18 mouse cellular contexts compared by ENCODE assay signal in the genomic region with DNA sequence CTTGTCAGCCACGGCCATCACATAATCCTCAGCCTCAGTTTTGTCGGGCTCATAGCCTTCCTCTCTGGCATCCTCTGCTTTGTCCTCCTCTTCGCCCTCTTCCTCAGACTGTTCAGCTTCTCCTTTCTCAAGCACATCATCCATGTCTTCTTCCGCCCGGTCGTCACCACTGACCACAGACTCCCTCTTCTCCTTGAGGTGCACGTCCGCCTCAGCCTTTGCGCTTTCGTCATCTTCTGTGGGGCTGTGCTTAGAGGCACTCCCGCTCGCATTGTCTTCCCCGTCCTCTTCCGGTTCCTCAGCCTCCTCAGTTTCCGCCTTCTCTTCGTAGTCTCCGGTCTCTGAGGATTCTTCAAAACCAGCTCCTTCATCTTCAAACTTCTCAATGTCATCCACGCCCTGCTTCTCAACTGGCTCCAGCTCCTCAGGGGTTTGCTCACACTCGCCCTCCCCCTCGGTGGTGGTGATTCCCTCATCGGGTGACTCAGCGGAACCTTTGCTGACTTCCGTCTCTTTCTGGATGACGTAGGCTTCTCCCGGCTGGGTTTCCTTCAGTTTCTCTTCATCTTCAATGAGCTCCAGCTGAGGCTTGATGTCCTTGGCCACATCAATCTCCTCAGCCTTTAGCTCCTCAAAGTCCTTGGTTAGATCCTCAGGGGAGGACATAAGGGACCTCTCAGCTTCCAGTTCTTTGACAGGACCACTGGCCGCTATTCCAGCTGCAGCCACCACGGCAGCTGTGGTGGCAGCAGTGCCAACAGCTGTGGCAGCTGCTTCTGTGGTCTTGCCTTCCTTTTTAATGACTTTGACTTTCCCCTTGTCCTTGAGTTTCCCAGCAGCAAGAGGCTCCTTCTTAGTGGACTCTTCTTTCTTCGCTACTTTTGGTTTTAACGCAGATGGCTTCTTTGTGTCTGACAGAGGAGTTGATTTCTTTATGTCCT.
DNase-seq lines count a peak whose midpoint lies in the region; ATAC-seq lines count a peak whose summit lies in the region.
"Had no signal": no experiment of that assay in that cellular context is flagged by ENCODE, and none has a peak within 500 bp of the region (broad histone marks: within the 10 kb centered on the region; RNA-seq: fewer than 3 reads in every experiment).

No protein-coding gene starts in this region.

- H3K9ac ChIP-seq in liver, embryonic 12.5 days: no peak overlapping the region
- H3K9ac ChIP-seq: embryonic facial prominence, embryonic 13.5 days; forebrain, postnatal 0 days; limb, embryonic 12.5 days; midbrain, embryonic 13.5 days had no signal

- H3K4me1 ChIP-seq in heart, embryonic 10.5 days: no peaks in the 10 kb centered on the region
- no peaks in the 10 kb centered on the region for H3K4me1 ChIP-seq in liver, embryonic 12.5 days
- H3K4me1 ChIP-seq: limb, embryonic 12.5 days; midbrain, embryonic 13.5 days had no signal

- no peak overlapping the region for H3K4me2 ChIP-seq in liver, embryonic 12.5 days
- H3K4me2 ChIP-seq: embryonic facial prominence, embryonic 13.5 days; limb, embryonic 12.5 days; midbrain, embryonic 13.5 days had no signal

- H3K9me3 ChIP-seq in heart, embryonic 10.5 days: no peaks in the 10 kb centered on the region
- no peaks in the 10 kb centered on the region for H3K9me3 ChIP-seq in liver, embryonic 12.5 days (replicated peaks)
- H3K9me3 ChIP-seq: embryonic facial prominence, embryonic 13.5 days; limb, embryonic 12.5 days; midbrain, embryonic 13.5 days had no signal

- 90% methylated on average over 29 of the region's 29 CpGs for WGBS in heart, embryonic 10.5 days
- WGBS in liver, embryonic 12.5 days (ENCODE audit: insufficient replicate concordance): 73% methylated on average over 29 of the region's 29 CpGs

- peak; percentile 20 for DNase-seq in lung, postnatal 10 days
- no peak for DNase-seq in lung, postnatal 25 days (ENCODE audit: low spot score)
- peak; percentile 20 for DNase-seq in 416B (ENCODE audit: low read depth)
- peak; percentile 85 for DNase-seq in R1 (ENCODE audit: low read depth, low spot score)
- DNase-seq in heart, embryonic 10.5 days (ENCODE audit: low spot score): no peak
- DNase-seq in left cerebral cortex, adult 11 months (ENCODE audit: low spot score): no peak
- DNase-seq: adrenal gland, adult 8-10 months; cerebellum, adult 2 months; forebrain, postnatal 0 days; heart, adult 18-20 months; thymus, adult 18-20 months had no signal

- no peak overlapping the region for H3K27ac ChIP-seq in heart, embryonic 10.5 days
- H3K27ac ChIP-seq in liver, embryonic 12.5 days: no peak overlapping the region
- H3K27ac ChIP-seq: embryonic facial prominence, embryonic 13.5 days; left cerebral cortex, adult 2 months; limb, embryonic 12.5 days; macrophage; midbrain, embryonic 13.5 days had no signal

- ATAC-seq in megakaryocyte progenitor cell, adult 5-6 weeks (replicated peaks; ENCODE audit: poor library complexity): peak; percentile 58
- no peak for ATAC-seq in liver, embryonic 12.5 days
- ATAC-seq: forebrain, postnatal 0 days; midbrain, embryonic 13.5 days had no signal

- no peaks in the 10 kb centered on the region for H3K27me3 ChIP-seq in heart, embryonic 10.5 days (ENCODE audit: insufficient read depth, poor library complexity, severe bottlenecking)
- H3K27me3 ChIP-seq in liver, embryonic 12.5 days (replicated peaks): no peaks in the 10 kb centered on the region
- H3K27me3 ChIP-seq: embryonic facial prominence, embryonic 13.5 days; limb, embryonic 12.5 days; midbrain, embryonic 13.5 days had no signal

- no peak overlapping the region for H3K4me3 ChIP-seq in heart, embryonic 10.5 days
- H3K4me3 ChIP-seq in liver, embryonic 12.5 days: no peak overlapping the region
- H3K4me3 ChIP-seq: embryonic facial prominence, embryonic 13.5 days; left cerebral cortex, adult 2 months; limb, embryonic 12.5 days; midbrain, embryonic 13.5 days had no signal

- peaks cover 83% of the 10 kb centered on the region for H3K36me3 ChIP-seq in heart, embryonic 10.5 days
- no peaks in the 10 kb centered on the region for H3K36me3 ChIP-seq in liver, embryonic 12.5 days

Comparison
In these comparisons a context has a peak if more than half of its experiments do, and no peak if none do; other contexts are left out.
1. DNase-seq: peak in lung, postnatal 10 days (single experiment), 416B (single experiment) and R1 (single experiment); none in lung, postnatal 25 days (single experiment), heart, embryonic 10.5 days (single experiment) and left cerebral cortex, adult 11 months (single experiment).